Mouse (Mus musculus) lung, postnatal 0 days (tissue): Measurements from ENCODE around the gene Cmtr2.

Source experiments
- CTCF ChIP-seq: IDR thresholded peaks from 2 replicates; pipeline ENCODE4 v1.5.1; 2016; ENCODE audit warnings: antibody characterized with exemption, mild to moderate bottlenecking
- EP300 ChIP-seq: IDR thresholded peaks from 2 replicates; pipeline ENCODE4 v1.6.1; 2016; ENCODE audit warnings: antibody characterized with exemption, mild to moderate bottlenecking, control low read depth

DNA sequence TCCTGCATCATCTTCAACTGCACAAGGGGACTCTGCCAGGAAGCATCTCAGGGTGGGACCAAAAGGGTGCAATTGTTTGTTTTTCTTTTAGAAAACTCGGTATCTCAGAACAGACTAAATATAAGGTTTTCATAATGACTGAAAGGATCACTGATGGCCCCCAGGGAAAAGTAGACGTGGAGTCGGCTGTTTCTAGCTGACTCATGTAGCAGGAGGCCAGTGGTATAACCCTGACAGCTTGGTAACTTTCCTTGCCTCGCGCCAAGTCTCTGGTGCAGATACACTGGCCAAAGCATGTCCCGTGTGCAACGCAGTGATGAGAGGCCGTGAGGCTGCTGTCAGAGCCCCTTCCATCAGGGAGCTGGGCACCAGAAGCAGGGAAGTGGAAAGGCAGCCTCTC is 49.2 kb upstream of the Cmtr2 start:
- TF ChIP-seq CTCF: no peak
- TF ChIP-seq EP300: no peak
